Mouse (Mus musculus) hindbrain, postnatal 0 days (tissue): ENCODE measurements around the gene Zbtb24. TPM values are rescaled to one million over a fixed set of nuclear protein-coding genes. Genes with fewer than 3 reads are reported as not detected.

Source experiments
- ATAC-seq: fragments of 200-750 bp; cut with Nextera tagmentation; 2 replicates; pipeline ENCODE4 v1.8.0; 2017; ENCODE audit warnings: mild to moderate bottlenecking, moderate TSS enrichment, moderate library complexity
- DNase-seq: peaks from one replicate; pipeline ENCODE4 v3.0.0-alpha.2; 2015; ENCODE audit warnings: low spot score
- H3K27ac ChIP-seq: fragments of 300-500 bp; sonication (generic); 2 replicates; pipeline ENCODE4 v1.5.1; 2014; ENCODE audit warnings: mild to moderate bottlenecking
- H3K27me3 ChIP-seq: fragments of 300-500 bp; sonication (generic); 2 replicates; pipeline ENCODE4 v1.6.1; 2014; ENCODE audit warnings: low read length, mixed read lengths; ENCODE audit not compliant: insufficient read depth
- H3K36me3 ChIP-seq: fragments of 300-500 bp; sonication (generic); 2 replicates; pipeline ENCODE4 v1.6.1; 2014; ENCODE audit warnings: low read length, mixed read lengths; ENCODE audit not compliant: insufficient read depth
- H3K4me1 ChIP-seq: fragments of 300-500 bp; sonication (generic); 2 replicates; pipeline ENCODE4 v1.6.1; 2014; ENCODE audit warnings: antibody characterized with exemption, low read length, mixed read lengths; ENCODE audit not compliant: insufficient read depth
- H3K4me2 ChIP-seq: fragments of 300-500 bp; sonication (generic); 2 replicates; pipeline ENCODE4 v1.6.1; 2014; ENCODE audit warnings: low read depth, mild to moderate bottlenecking, low read length, moderate library complexity, mixed read lengths
- H3K4me3 ChIP-seq: fragments of 300-500 bp; sonication (generic); 2 replicates; pipeline ENCODE4 v1.5.1; 2014; ENCODE audit warnings: low read length
- H3K9ac ChIP-seq: fragments of 300-500 bp; sonication (generic); replicated peaks from 2 replicates; pipeline ENCODE4 v1.6.1; 2014; ENCODE audit warnings: mild to moderate bottlenecking, low read length, moderate library complexity, mixed read lengths
- H3K9me3 ChIP-seq: fragments of 300-500 bp; sonication (generic); 2 replicates; pipeline ENCODE4 v1.6.1; 2016; ENCODE audit warnings: low read length, mixed read lengths
- CTCF ChIP-seq: IDR thresholded peaks from 2 replicates; pipeline ENCODE4 v1.5.1; 2016; ENCODE audit warnings: antibody characterized with exemption, control low read depth, low read depth
- WGBS: fragments of 180-500 bp; shearing (Covaris S2); extraction: QIAGEN DNeasy Blood & Tissue Kit; methylation state at CpG from one replicate; pipeline ENCODE4 v1.1.7; 2014; 5-methylcytosine and 5-hydroxymethylcytosine counted together
- polyA plus RNA-seq: library from polyadenylated mRNA; unstranded; fragments of >200 nt; fragmentation: Nextera tagmentation; extraction: Ambion mirVana; gene quantifications from 2 replicates; pipeline ENCODE4 v1.2.1, GENCODE M21; 2015
- total RNA-seq: library from RNA; depleted of rRNA; stranded (reverse); fragments of >200 nt; gene quantifications from 2 replicates; pipeline ENCODE4 v1.2.3, GENCODE M21; 2014

The Zbtb24 gene
- total and polyA plus RNA-seq, 2 experiments from 2014 or later: 14.3 to 19.8 TPM

- WGBS: 59% methylated on average over 18 of the region's 18 CpGs
- no peak for TF ChIP-seq CTCF
- peak overlapping the region; percentile 95 for H3K4me3 ChIP-seq
- H3K4me1 ChIP-seq: peaks cover 8% of the 10 kb centered on the region
- ATAC-seq (peak; percentile 1; the same call in 1 of the 2 replicates), DNase-seq (no peak)
- H3K27ac ChIP-seq: peak overlapping the region; percentile 83; the same call in 1 of the 2 replicates
- peak overlapping the region; percentile 84 for H3K9ac ChIP-seq
- peaks cover 12% of the 10 kb centered on the region; the same call in 1 of the 2 replicates for H3K36me3 ChIP-seq
- no peaks in the 10 kb centered on the region for H3K27me3 ChIP-seq
- H3K4me2 ChIP-seq: peak overlapping the region; percentile 76
- H3K9me3 ChIP-seq: no peaks in the 10 kb centered on the region
These were observed 768 bp downstream of the Zbtb24 start for GRCm38 (mm10) chr10:41450780-41451522.

- Histone ChIP-seq H3K4me2 (no peak overlapping the region), H3K9ac (no peak overlapping the region), H3K4me3 (no peak overlapping the region), H3K27me3 (no peaks in the 10 kb centered on the region), H3K4me1 (peaks cover 8% of the 10 kb centered on the region), H3K27ac (no peak overlapping the region), H3K36me3 (peaks cover 19% of the 10 kb centered on the region; the same call in 1 of the 2 replicates), H3K9me3 (no peaks in the 10 kb centered on the region)
- DNase-seq: no peak
- TF ChIP-seq CTCF: no peak
- WGBS: 94% methylated on average over 9 of the region's 9 CpGs
- ATAC-seq: no peak
These were observed 1.5 kb downstream of the Zbtb24 start for GRCm38 (mm10) chr10:41451656-41452055.

GRCm38 (mm10) chr10:41452791-41453190, 2.6 kb downstream of the Zbtb24 start:
- Histone ChIP-seq H3K9me3 (no peaks in the 10 kb centered on the region), H3K4me1 (peaks cover 8% of the 10 kb centered on the region), H3K4me2 (no peak overlapping the region), H3K36me3 (peaks cover 20% of the 10 kb centered on the region; the same call in 1 of the 2 replicates), H3K4me3 (no peak overlapping the region), H3K9ac (no peak overlapping the region), H3K27ac (no peak overlapping the region), H3K27me3 (no peaks in the 10 kb centered on the region)
- DNase-seq (no peak), ATAC-seq (no peak)
- 91% methylated on average over 3 of the region's 3 CpGs for WGBS
- TF ChIP-seq CTCF: no peak

GRCm38 (mm10) chr10:41459990-41460389, 9.8 kb downstream of the Zbtb24 start:
- 84% methylated on average over 4 of the region's 4 CpGs for WGBS
- peaks cover 24% of the 10 kb centered on the region; the same call in 1 of the 2 replicates for H3K36me3 ChIP-seq
- H3K4me1 ChIP-seq: no peaks in the 10 kb centered on the region
- no peak overlapping the region for H3K27ac ChIP-seq
- H3K4me3 ChIP-seq: no peak overlapping the region
- DNase-seq: no peak
- H3K9ac ChIP-seq: no peak overlapping the region
- no peak for ATAC-seq
- H3K4me2 ChIP-seq: no peak overlapping the region
- H3K27me3 ChIP-seq: no peaks in the 10 kb centered on the region
- no peaks in the 10 kb centered on the region for H3K9me3 ChIP-seq
- TF ChIP-seq CTCF: no peak

GRCm38 (mm10) chr10:41460501-41460900, 10.3 kb downstream of the Zbtb24 start:
- H3K27ac ChIP-seq: no peak overlapping the region
- DNase-seq (no peak), ATAC-seq (no peak)
- H3K9ac ChIP-seq: no peak overlapping the region
- no peak overlapping the region for H3K4me3 ChIP-seq
- no peaks in the 10 kb centered on the region for H3K27me3 ChIP-seq
- H3K4me1 ChIP-seq: no peaks in the 10 kb centered on the region
- H3K4me2 ChIP-seq: no peak overlapping the region
- WGBS: 31% methylated on average over 2 of the region's 2 CpGs
- H3K36me3 ChIP-seq: peaks cover 19% of the 10 kb centered on the region; the same call in 1 of the 2 replicates
- no peak for TF ChIP-seq CTCF
- H3K9me3 ChIP-seq: no peaks in the 10 kb centered on the region

- Histone ChIP-seq H3K27ac (peak overlapping the region; percentile 32; the same call in 1 of the 2 replicates), H3K36me3 (peaks cover 12% of the 10 kb centered on the region; the same call in 1 of the 2 replicates), H3K9ac (no peak overlapping the region), H3K9me3 (no peaks in the 10 kb centered on the region), H3K4me1 (no peaks in the 10 kb centered on the region), H3K4me2 (no peak overlapping the region), H3K4me3 (no peak overlapping the region), H3K27me3 (no peaks in the 10 kb centered on the region)
- WGBS: 86% methylated on average over 3 of the region's 3 CpGs
- ATAC-seq: 0 out of 2 replicates have a peak, but pooled peaks have one; percentile 7
- DNase-seq: no peak
- TF ChIP-seq CTCF: no peak
These were observed 11.0 kb downstream of the Zbtb24 start for GRCm38 (mm10) chr10:41461057-41461722.
